Mouse (Mus musculus): Measurements from ENCODE around the gene Dlx5. TPM values are rescaled to one million over a fixed set of nuclear protein-coding genes. Genes with fewer than 3 reads are reported as not detected.

Dlx5 gene
- polyA plus RNA-seq, 1 experiment from 2014 or later = 0.72 TPM

GRCm38 (mm10) chr6:6862611-6863010, 19.3 kb downstream of the Dlx5 start:
- no peak overlapping the region for H3K9ac ChIP-seq
- H3K9me3 ChIP-seq = no peaks in the 10 kb centered on the region
- ATAC-seq (ENCODE audit: low FRiP score, low read depth) = peak; percentile 78
- peak overlapping the region; percentile 36 for H3K4me3 ChIP-seq
- no peak overlapping the region for H3K27ac ChIP-seq
- H3K4me1 ChIP-seq = peaks cover 27% of the 10 kb centered on the region
- no peaks in the 10 kb centered on the region for H3K36me3 ChIP-seq
- peak overlapping the region; percentile 82 for H3K4me2 ChIP-seq (replicated peaks)
- under 1% methylated on average over 23 of the region's 23 CpGs for WGBS
- H3K27me3 ChIP-seq (replicated peaks) = peaks cover 94% of the 10 kb centered on the region

- under 1% methylated on average over 11 of the region's 11 CpGs for WGBS
- Histone ChIP-seq H3K9ac (no peak overlapping the region), H3K4me2 (replicated peaks) (no peak overlapping the region), H3K4me1 (peaks cover 27% of the 10 kb centered on the region), H3K36me3 (no peaks in the 10 kb centered on the region), H3K9me3 (no peaks in the 10 kb centered on the region), H3K27ac (no peak overlapping the region), H3K27me3 (replicated peaks) (peaks cover 92% of the 10 kb centered on the region), H3K4me3 (no peak overlapping the region; the same call in 1 of the 2 replicates)
- no peak for ATAC-seq (ENCODE audit: low FRiP score, low read depth)
These were observed 20.0 kb downstream of the Dlx5 start for GRCm38 (mm10) chr6:6861798-6862428.

- under 1% methylated on average over 21 of the region's 21 CpGs for WGBS
- no peak overlapping the region for H3K4me3 ChIP-seq
- no peak for ATAC-seq (ENCODE audit: low FRiP score, low read depth)
These were observed 20.6 kb downstream of the Dlx5 start for GRCm38 (mm10) chr6:6861086-6861797.

GRCm38 (mm10) chr6:6860411-6861085, 21.3 kb downstream of the Dlx5 start:
- no peak overlapping the region for H3K9ac ChIP-seq
- no peaks in the 10 kb centered on the region for H3K36me3 ChIP-seq
- H3K27me3 ChIP-seq (replicated peaks) = peaks cover 92% of the 10 kb centered on the region
- under 1% methylated on average over 33 of the region's 33 CpGs for WGBS
- ATAC-seq (ENCODE audit: low FRiP score, low read depth) = no peak
- H3K4me3 ChIP-seq = no peak overlapping the region
- no peak overlapping the region for H3K27ac ChIP-seq
- H3K9me3 ChIP-seq = no peaks in the 10 kb centered on the region
- H3K4me2 ChIP-seq (replicated peaks) = 0 out of 2 replicates have a peak overlapping the region, but pooled peaks have one; percentile 9
- H3K4me1 ChIP-seq = peaks cover 27% of the 10 kb centered on the region

More at GRCm38 (mm10) chr6:6861086-6861797, 20.6 kb downstream of the Dlx5 start:
- no peak overlapping the region for H3K27ac ChIP-seq
- peaks cover 27% of the 10 kb centered on the region for H3K4me1 ChIP-seq
- no peaks in the 10 kb centered on the region for H3K36me3 ChIP-seq
- H3K9me3 ChIP-seq = no peaks in the 10 kb centered on the region
- H3K9ac ChIP-seq = no peak overlapping the region
- H3K27me3 ChIP-seq (replicated peaks) = peaks cover 92% of the 10 kb centered on the region
- no peak overlapping the region for H3K4me2 ChIP-seq (replicated peaks)

- H3K4me2 ChIP-seq (replicated peaks) = 0 out of 2 replicates have a peak overlapping the region, but pooled peaks have one; percentile 9
- no peak overlapping the region for H3K4me3 ChIP-seq
- peaks cover 92% of the 10 kb centered on the region for H3K27me3 ChIP-seq (replicated peaks)
- no peaks in the 10 kb centered on the region for H3K9me3 ChIP-seq
- no peak overlapping the region for H3K27ac ChIP-seq
- peaks cover 27% of the 10 kb centered on the region for H3K4me1 ChIP-seq
- no peak for ATAC-seq (ENCODE audit: low FRiP score, low read depth)
- WGBS = under 1% methylated on average over 21 of the region's 21 CpGs
- no peak overlapping the region for H3K9ac ChIP-seq
- no peaks in the 10 kb centered on the region for H3K36me3 ChIP-seq
These were observed 21.9 kb downstream of the Dlx5 start for GRCm38 (mm10) chr6:6859950-6860410.

GRCm38 (mm10) chr6:6859111-6859949, 22.6 kb downstream of the Dlx5 start:
- peaks cover 92% of the 10 kb centered on the region for H3K27me3 ChIP-seq (replicated peaks)
- H3K4me3 ChIP-seq = no peak overlapping the region
- H3K36me3 ChIP-seq = no peaks in the 10 kb centered on the region
- H3K9me3 ChIP-seq = no peaks in the 10 kb centered on the region
- no peak for ATAC-seq (ENCODE audit: low FRiP score, low read depth)
- WGBS = under 1% methylated on average over 19 of the region's 19 CpGs
- H3K4me2 ChIP-seq (replicated peaks) = no peak overlapping the region
- no peak overlapping the region for H3K9ac ChIP-seq
- H3K27ac ChIP-seq = no peak overlapping the region
- H3K4me1 ChIP-seq = peaks cover 27% of the 10 kb centered on the region

- Histone ChIP-seq H3K4me3 (no peak overlapping the region), H3K27ac (no peak overlapping the region), H3K4me1 (peaks cover 21% of the 10 kb centered on the region), H3K9me3 (no peaks in the 10 kb centered on the region), H3K4me2 (replicated peaks) (no peak overlapping the region), H3K9ac (no peak overlapping the region), H3K36me3 (no peaks in the 10 kb centered on the region), H3K27me3 (replicated peaks) (peaks cover 92% of the 10 kb centered on the region)
- no peak for ATAC-seq (ENCODE audit: low FRiP score, low read depth)
- WGBS = 0% methylated on average over 1 of the region's 1 CpGs
These were observed 23.3 kb downstream of the Dlx5 start for GRCm38 (mm10) chr6:6858571-6858970.

- H3K9ac ChIP-seq = no peak overlapping the region
- peaks cover 13% of the 10 kb centered on the region for H3K4me1 ChIP-seq
- WGBS = 7% methylated on average over 2 of the region's 2 CpGs
- H3K27me3 ChIP-seq (replicated peaks) = peaks cover 93% of the 10 kb centered on the region
- H3K4me3 ChIP-seq = no peak overlapping the region
- ATAC-seq (ENCODE audit: low FRiP score, low read depth) = no peak
- no peaks in the 10 kb centered on the region for H3K36me3 ChIP-seq
- no peak overlapping the region for H3K4me2 ChIP-seq (replicated peaks)
- no peak overlapping the region for H3K27ac ChIP-seq
- H3K9me3 ChIP-seq = no peaks in the 10 kb centered on the region
These were observed 24.1 kb downstream of the Dlx5 start for GRCm38 (mm10) chr6:6857766-6858165.

- no peak overlapping the region for H3K4me3 ChIP-seq
- H3K9me3 ChIP-seq = no peaks in the 10 kb centered on the region
- peaks cover 8% of the 10 kb centered on the region; the same call in 1 of the 2 replicates for H3K4me1 ChIP-seq
- H3K9ac ChIP-seq = no peak overlapping the region
- peaks cover 94% of the 10 kb centered on the region for H3K27me3 ChIP-seq (replicated peaks)
- no peak for ATAC-seq (ENCODE audit: low FRiP score, low read depth)
- 2% methylated on average over 4 of the region's 4 CpGs for WGBS
- no peak overlapping the region for H3K4me2 ChIP-seq (replicated peaks)
- H3K36me3 ChIP-seq = no peaks in the 10 kb centered on the region
- H3K27ac ChIP-seq = no peak overlapping the region
These were observed 25.0 kb downstream of the Dlx5 start for GRCm38 (mm10) chr6:6856881-6857280.

- 1% methylated on average over 20 of the region's 20 CpGs for WGBS
- Histone ChIP-seq H3K27ac (no peak overlapping the region), H3K9ac (no peak overlapping the region), H3K9me3 (no peaks in the 10 kb centered on the region), H3K27me3 (replicated peaks) (peaks cover 98% of the 10 kb centered on the region), H3K4me1 (peaks cover 8% of the 10 kb centered on the region; the same call in 1 of the 2 replicates), H3K36me3 (no peaks in the 10 kb centered on the region), H3K4me3 (no peak overlapping the region), H3K4me2 (replicated peaks) (no peak overlapping the region)
- no peak for ATAC-seq (ENCODE audit: low FRiP score, low read depth)
These were observed 25.6 kb downstream of the Dlx5 start for GRCm38 (mm10) chr6:6856316-6856715.

GRCm38 (mm10) chr6:6855746-6856185, 26.1 kb downstream of the Dlx5 start:
- Histone ChIP-seq H3K27ac (no peak overlapping the region), H3K9ac (no peak overlapping the region), H3K9me3 (no peaks in the 10 kb centered on the region), H3K27me3 (replicated peaks) (peaks cover 98% of the 10 kb centered on the region), H3K4me3 (no peak overlapping the region), H3K36me3 (no peaks in the 10 kb centered on the region), H3K4me1 (peaks cover 6% of the 10 kb centered on the region; the same call in 1 of the 2 replicates), H3K4me2 (replicated peaks) (no peak overlapping the region)
- no peak for ATAC-seq (ENCODE audit: low FRiP score, low read depth)
- under 1% methylated on average over 10 of the region's 10 CpGs for WGBS
